Mouse (Mus musculus): ENCODE data around the gene Lix1. TPM values are rescaled to one million over a fixed set of nuclear protein-coding genes. Genes with fewer than 3 reads are reported as not detected.

Gene Lix1
- total and polyA plus RNA-seq, 2 experiments from 2014 or later, result 11.2 to 11.9 TPM

- ATAC-seq, result peak; percentile 69; the same call in 1 of the 2 replicates
- WGBS, result 6% methylated on average over 2 of the region's 2 CpGs
- DNase-seq (ENCODE audit: low spot score), result peak; percentile 68
These were observed 7.1 kb downstream of the Lix1 start for GRCm38 (mm10) chr17:17409601-17410000.

GRCm38 (mm10) chr17:17411443-17411842, 9.0 kb downstream of the Lix1 start:
- Histone ChIP-seq H3K4me2 (ENCODE audit: low read depth, low read length) (no peak overlapping the region), H3K36me3 (ENCODE audit: insufficient read depth, low read length) (no peaks in the 10 kb centered on the region), H3K9ac (replicated peaks; ENCODE audit: low read length) (no peak overlapping the region), H3K4me3 (ENCODE audit: low read length) (no peak overlapping the region), H3K27me3 (ENCODE audit: insufficient read depth, low read length) (no peaks in the 10 kb centered on the region), H3K4me1 (ENCODE audit: insufficient read depth, low read length) (no peaks in the 10 kb centered on the region), H3K27ac (no peak overlapping the region), H3K9me3 (ENCODE audit: low read length) (no peaks in the 10 kb centered on the region)
- 59% methylated on average over 2 of the region's 2 CpGs for WGBS
- DNase-seq (ENCODE audit: low spot score), result no peak
- no peak for TF ChIP-seq CTCF (IDR thresholded peaks at IDR 0.05; ENCODE audit: low read depth)
- ATAC-seq, result no peak

More at GRCm38 (mm10) chr17:17409601-17410000, 7.1 kb downstream of the Lix1 start:
- Histone ChIP-seq H3K4me1 (ENCODE audit: insufficient read depth, low read length) (no peaks in the 10 kb centered on the region), H3K4me3 (ENCODE audit: low read length) (no peak overlapping the region), H3K27ac (no peak overlapping the region), H3K4me2 (ENCODE audit: low read depth, low read length) (no peak overlapping the region), H3K36me3 (ENCODE audit: insufficient read depth, low read length) (no peaks in the 10 kb centered on the region), H3K27me3 (ENCODE audit: insufficient read depth, low read length) (no peaks in the 10 kb centered on the region), H3K9ac (replicated peaks; ENCODE audit: low read length) (no peak overlapping the region), H3K9me3 (ENCODE audit: low read length) (no peaks in the 10 kb centered on the region)
- peak; percentile 31 for TF ChIP-seq CTCF (IDR thresholded peaks at IDR 0.05; ENCODE audit: low read depth)

- Histone ChIP-seq H3K4me1 (ENCODE audit: insufficient read depth, low read length) (no peaks in the 10 kb centered on the region), H3K9ac (replicated peaks; ENCODE audit: low read length) (no peak overlapping the region), H3K4me2 (ENCODE audit: low read depth, low read length) (no peak overlapping the region), H3K36me3 (ENCODE audit: insufficient read depth, low read length) (no peaks in the 10 kb centered on the region), H3K27me3 (ENCODE audit: insufficient read depth, low read length) (no peaks in the 10 kb centered on the region), H3K4me3 (ENCODE audit: low read length) (no peak overlapping the region), H3K9me3 (ENCODE audit: low read length) (no peaks in the 10 kb centered on the region), H3K27ac (no peak overlapping the region)
- 85% methylated on average over 2 of the region's 2 CpGs for WGBS
- TF ChIP-seq CTCF (IDR thresholded peaks at IDR 0.05; ENCODE audit: low read depth), result no peak
- DNase-seq (ENCODE audit: low spot score), result no peak
- ATAC-seq, result no peak
These were observed 9.7 kb downstream of the Lix1 start for GRCm38 (mm10) chr17:17412176-17412575.

GRCm38 (mm10) chr17:17414206-17414605, 11.7 kb downstream of the Lix1 start:
- no peak for TF ChIP-seq CTCF (IDR thresholded peaks at IDR 0.05; ENCODE audit: low read depth)
- Histone ChIP-seq H3K4me1 (ENCODE audit: insufficient read depth, low read length) (no peaks in the 10 kb centered on the region), H3K4me3 (ENCODE audit: low read length) (no peak overlapping the region), H3K9me3 (ENCODE audit: low read length) (no peaks in the 10 kb centered on the region), H3K36me3 (ENCODE audit: insufficient read depth, low read length) (no peaks in the 10 kb centered on the region), H3K27ac (no peak overlapping the region), H3K27me3 (ENCODE audit: insufficient read depth, low read length) (no peaks in the 10 kb centered on the region), H3K9ac (replicated peaks; ENCODE audit: low read length) (no peak overlapping the region), H3K4me2 (ENCODE audit: low read depth, low read length) (no peak overlapping the region)
- DNase-seq (ENCODE audit: low spot score) (no peak), ATAC-seq (no peak)
- WGBS, result 91% methylated on average over 3 of the region's 3 CpGs

GRCm38 (mm10) chr17:17424609-17425307, 22.3 kb downstream of the Lix1 start:
- no peak for DNase-seq (ENCODE audit: low spot score)
- H3K4me2 ChIP-seq (ENCODE audit: low read depth, low read length), result no peak overlapping the region
- ATAC-seq, result no peak
- no peak overlapping the region for H3K4me3 ChIP-seq (ENCODE audit: low read length)
- WGBS, result 24% methylated on average over 4 of the region's 4 CpGs
- H3K27me3 ChIP-seq (ENCODE audit: insufficient read depth, low read length), result no peaks in the 10 kb centered on the region
- no peaks in the 10 kb centered on the region for H3K9me3 ChIP-seq (ENCODE audit: low read length)
- H3K27ac ChIP-seq, result no peak overlapping the region
- no peak overlapping the region for H3K9ac ChIP-seq (replicated peaks; ENCODE audit: low read length)
- H3K36me3 ChIP-seq (ENCODE audit: insufficient read depth, low read length), result no peaks in the 10 kb centered on the region
- TF ChIP-seq CTCF (IDR thresholded peaks at IDR 0.05; ENCODE audit: low read depth), result no peak
- H3K4me1 ChIP-seq (ENCODE audit: insufficient read depth, low read length), result no peaks in the 10 kb centered on the region

GRCm38 (mm10) chr17:17425308-17425813, 22.9 kb downstream of the Lix1 start:
- Histone ChIP-seq H3K4me3 (ENCODE audit: low read length) (no peak overlapping the region), H3K36me3 (ENCODE audit: insufficient read depth, low read length) (no peaks in the 10 kb centered on the region), H3K27ac (no peak overlapping the region), H3K4me2 (ENCODE audit: low read depth, low read length) (no peak overlapping the region), H3K4me1 (ENCODE audit: insufficient read depth, low read length) (no peaks in the 10 kb centered on the region), H3K27me3 (ENCODE audit: insufficient read depth, low read length) (no peaks in the 10 kb centered on the region), H3K9me3 (ENCODE audit: low read length) (no peaks in the 10 kb centered on the region), H3K9ac (replicated peaks; ENCODE audit: low read length) (no peak overlapping the region)
- WGBS, result 40% methylated on average over 4 of the region's 4 CpGs
- ATAC-seq (no peak), DNase-seq (ENCODE audit: low spot score) (no peak)
- TF ChIP-seq CTCF (IDR thresholded peaks at IDR 0.05; ENCODE audit: low read depth), result no peak

- ATAC-seq, result no peak
- Histone ChIP-seq H3K9ac (replicated peaks; ENCODE audit: low read length) (no peak overlapping the region), H3K4me1 (ENCODE audit: insufficient read depth, low read length) (no peaks in the 10 kb centered on the region), H3K9me3 (ENCODE audit: low read length) (no peaks in the 10 kb centered on the region), H3K36me3 (ENCODE audit: insufficient read depth, low read length) (no peaks in the 10 kb centered on the region), H3K4me2 (ENCODE audit: low read depth, low read length) (no peak overlapping the region), H3K4me3 (ENCODE audit: low read length) (no peak overlapping the region), H3K27me3 (ENCODE audit: insufficient read depth, low read length) (no peaks in the 10 kb centered on the region), H3K27ac (no peak overlapping the region)
- 70% methylated on average over 3 of the region's 3 CpGs for WGBS
- DNase-seq (ENCODE audit: low spot score), result no peak
- TF ChIP-seq CTCF (IDR thresholded peaks at IDR 0.05; ENCODE audit: low read depth), result no peak
These were observed 23.4 kb downstream of the Lix1 start for GRCm38 (mm10) chr17:17425906-17426305.

All from hindbrain, postnatal 0 days (tissue).